Mouse (Mus musculus) MEL (cell line): ENCODE measurements at regions not wholly inside any gene's neighbourhood (a gene's known extent, or its start where the extent isn't known, plus 50 kb on each side); places are given as distances from the start of the nearest gene placed in this dataset.
"Not testable (repeated sequence)": the region's sequence is repeated elsewhere in the genome, so short reads cannot be mapped to it uniquely, and the experiment has no call there.

ENCODE experiments used
- CTCF ChIP-seq, 3 experiments: IDR thresholded peaks in 2 of 3; conservative IDR thresholded peaks in 1 of 3; 2 replicates each; pipeline ENCODE4 v1.5.1; 2011 to 2012; ENCODE audit warnings: low read length in 3 of 3, low read depth in 2 of 3, mild to moderate bottlenecking in 2 of 3, improper control_type of control experiment in 1 of 3, inconsistent platforms in 1 of 3, mixed read lengths in 1 of 3, moderate library complexity in 1 of 3; ENCODE audit not compliant: control insufficient read depth in 1 of 3, insufficient read depth in 1 of 3, poor library complexity in 1 of 3, severe bottlenecking in 1 of 3
- E2F4 ChIP-seq: IDR thresholded peaks from 2 replicates; pipeline ENCODE4 v1.6.1; 2011; ENCODE audit warnings: low read depth, low read length, improper control_type of control experiment, borderline replicate concordance
- EP300 ChIP-seq, 2 experiments: IDR thresholded peaks; 2 replicates each; pipeline ENCODE4 v1.6.1; 2011; ENCODE audit warnings: improper control_type of control experiment in 2 of 2, low read length in 2 of 2, low read depth in 1 of 2, mild to moderate bottlenecking in 1 of 2
- GABPA ChIP-seq: IDR thresholded peaks from 2 replicates; pipeline ENCODE4 v1.6.1; 2012; ENCODE audit warnings: low read depth, mild to moderate bottlenecking, inconsistent platforms, low read length, improper control_type of control experiment, moderate library complexity
- GATA1 ChIP-seq: IDR thresholded peaks from 2 replicates; pipeline ENCODE4 v1.6.1; 2011; ENCODE audit warnings: low read depth, low read length, improper control_type of control experiment
- MAX ChIP-seq: IDR thresholded peaks from 2 replicates; pipeline ENCODE4 v1.6.1; 2011; ENCODE audit warnings: low read length, improper control_type of control experiment
- NRF1 ChIP-seq: IDR thresholded peaks from 2 replicates; pipeline ENCODE4 v1.6.1; 2014; ENCODE audit warnings: low read depth, mild to moderate bottlenecking, inconsistent platforms, low read length, improper control_type of control experiment, moderate library complexity; ENCODE audit not compliant: poor library complexity, insufficient read depth, severe bottlenecking
- POLR2A ChIP-seq, 2 experiments: IDR thresholded peaks; 2 replicates each; pipeline ENCODE4 v1.6.1; 2011 to 2012; ENCODE audit warnings: low read length in 2 of 2, mild to moderate bottlenecking in 2 of 2, control low read depth in 1 of 2, improper control_type of control experiment in 1 of 2, low read depth in 1 of 2, moderate library complexity in 1 of 2; ENCODE audit not compliant: control insufficient read depth in 1 of 2, insufficient read depth in 1 of 2, poor library complexity in 1 of 2
- POLR2AphosphoS2 ChIP-seq: IDR thresholded peaks from 2 replicates; pipeline ENCODE4 v1.6.1; 2011; ENCODE audit warnings: low read length, improper control_type of control experiment
- SIN3A ChIP-seq: IDR thresholded peaks from 2 replicates; pipeline ENCODE4 v1.6.1; 2012; ENCODE audit warnings: low read length, improper control_type of control experiment, inconsistent platforms
- TCF12 ChIP-seq: IDR thresholded peaks from 2 replicates; pipeline ENCODE4 v1.6.1; 2014; ENCODE audit warnings: low read depth, mild to moderate bottlenecking, inconsistent platforms, low read length, improper control_type of control experiment, moderate library complexity
- ZC3H11A ChIP-seq: IDR thresholded peaks from 2 replicates; pipeline ENCODE4 v1.6.1; 2012; ENCODE audit warnings: low read depth, mild to moderate bottlenecking, inconsistent platforms, low read length, improper control_type of control experiment

GRCm38 (mm10) chr10:86612341-86612740 is 93.0 kb downstream of the Hsp90b1 start:
- TF ChIP-seq POLR2A (IDR thresholded peaks at IDR 0.05; ENCODE audit: control insufficient read depth in 1 of 2, insufficient read depth in 1 of 2, low read depth in 1 of 2, low read length in 2 of 2, poor library complexity in 1 of 2); CTCF (IDR thresholded peaks at IDR 0.05 in 2 of 3, conservative IDR thresholded peaks at IDR 0.05 in 1 of 3; ENCODE audit: control insufficient read depth in 1 of 3, insufficient read depth in 1 of 3, low read depth in 2 of 3, low read length in 3 of 3, poor library complexity in 1 of 3, severe bottlenecking in 1 of 3); E2F4; TCF12; POLR2AphosphoS2; ZC3H11A; GABPA; EP300 (IDR thresholded peaks at IDR 0.05; ENCODE audit: low read depth in 1 of 2, low read length in 2 of 2); GATA1; SIN3A; MAX; NRF1: not testable (repeated sequence)
